Mouse (Mus musculus): ENCODE measurements around the gene Gdpd1. TPM values are rescaled to one million over a fixed set of nuclear protein-coding genes. Genes with fewer than 3 reads are reported as not detected.
"Not testable (repeated sequence)": the region's sequence is repeated elsewhere in the genome, so short reads cannot be mapped to it uniquely, and the experiment has no call there.

Gdpd1 gene
- total RNA-seq (2021) = 10 to 100 TPM; 41.9 to 44.7 TPM

- DNase-seq (ENCODE audit: low spot score in 2 of 2) = peak; percentile 87 to 92
- intact Hi-C loops (cut with DNase I) = no loop called here
Observed at GRCm38 (mm10) chr11:87073866-87074440, at the start of gene Gdpd1. TSS of gene Gdpd1 (minus strand) at chr11:87074062.

GRCm38 (mm10) chr11:87121864-87122263 is 48.0 kb upstream of the Gdpd1 start:
- intact Hi-C loops (cut with DNase I) = no loop called here
- DNase-seq (ENCODE audit: low spot score in 2 of 2) = no peak

- no peak for DNase-seq (ENCODE audit: low spot score in 2 of 2)
- intact Hi-C loops (cut with DNase I) = no loop called here
Observed at GRCm38 (mm10) chr11:87110172-87110909, 36.5 kb upstream of the Gdpd1 start.

- intact Hi-C loops (cut with DNase I) = loop anchor here (1.0 kb wide), 1 partner anchor 17 kb away; no protein-coding TSS in a partner anchor
- DNase-seq (ENCODE audit: low spot score in 2 of 2) = peak in 1 of 2 experiments; percentile 27
Observed at GRCm38 (mm10) chr11:87109519-87110171, 35.8 kb upstream of the Gdpd1 start.

- intact Hi-C loops (cut with DNase I) = loop anchor here (1.0 kb wide), 1 partner anchor 17 kb away; no protein-coding TSS in a partner anchor
- peak; percentile 95 to 96 for DNase-seq (ENCODE audit: low spot score in 2 of 2)
Observed at GRCm38 (mm10) chr11:87108755-87109518, 35.1 kb upstream of the Gdpd1 start, which contains the start of gene Ska2. TSS of gene Ska2 (plus strand) at chr11:87109234.

- intact Hi-C loops (cut with DNase I) = no loop called here
- DNase-seq (ENCODE audit: low spot score in 2 of 2) = no peak
Observed at GRCm38 (mm10) chr11:87108409-87108754, 34.5 kb upstream of the Gdpd1 start, which contains the start of gene Prr11. TSS of gene Prr11 (minus strand) at chr11:87108708.

GRCm38 (mm10) chr11:87087142-87087541 is 13.3 kb upstream of the Gdpd1 start:
- intact Hi-C loops (cut with DNase I) = no loop called here
- no peak for DNase-seq (ENCODE audit: low spot score in 2 of 2)

- peak; percentile 77 to 78 for DNase-seq (ENCODE audit: low spot score in 2 of 2)
- intact Hi-C loops (cut with DNase I) = no loop called here
Observed at GRCm38 (mm10) chr11:87086290-87086984, 12.6 kb upstream of the Gdpd1 start, which contains the start of gene Smg8. TSS of gene Smg8 (minus strand) at chr11:87086774.

GRCm38 (mm10) chr11:87085461-87085860 is 11.6 kb upstream of the Gdpd1 start:
- intact Hi-C loops (cut with DNase I) = no loop called here
- no peak for DNase-seq (ENCODE audit: low spot score in 2 of 2)

- intact Hi-C loops (cut with DNase I) = no loop called here
- no peak for DNase-seq (ENCODE audit: low spot score in 2 of 2)
Observed at GRCm38 (mm10) chr11:87083712-87084111, 9.8 kb upstream of the Gdpd1 start.

GRCm38 (mm10) chr11:87073343-87073865 is 458 bp downstream of the Gdpd1 start:
- DNase-seq (ENCODE audit: low spot score in 2 of 2) = peak; percentile 74 to 77
- intact Hi-C loops (cut with DNase I) = no loop called here

- no peak for DNase-seq (ENCODE audit: low spot score in 2 of 2)
- intact Hi-C loops (cut with DNase I) = no loop called here
Observed at GRCm38 (mm10) chr11:87062087-87062486, 11.8 kb downstream of the Gdpd1 start.

- intact Hi-C loops (cut with DNase I) = no loop called here
- DNase-seq (ENCODE audit: low spot score in 2 of 2) = no peak
Observed at GRCm38 (mm10) chr11:87060410-87060809, 13.5 kb downstream of the Gdpd1 start.

GRCm38 (mm10) chr11:87056286-87056685 is 17.6 kb downstream of the Gdpd1 start:
- no peak for DNase-seq (ENCODE audit: low spot score in 2 of 2)
- intact Hi-C loops (cut with DNase I) = no loop called here

GRCm38 (mm10) chr11:87048900-87049299 is 25.0 kb downstream of the Gdpd1 start:
- intact Hi-C loops (cut with DNase I); DNase-seq (ENCODE audit: low spot score in 2 of 2): not testable (repeated sequence)

- no peak for DNase-seq (ENCODE audit: low spot score in 2 of 2)
- intact Hi-C loops (cut with DNase I) = no loop called here
Observed at GRCm38 (mm10) chr11:87046968-87047367, 26.9 kb downstream of the Gdpd1 start.

- intact Hi-C loops (cut with DNase I) = no loop called here
- no peak for DNase-seq (ENCODE audit: low spot score in 2 of 2)
Observed at GRCm38 (mm10) chr11:87043052-87043451, 30.8 kb downstream of the Gdpd1 start.

GRCm38 (mm10) chr11:87039307-87039963 is 34.4 kb downstream of the Gdpd1 start:
- intact Hi-C loops (cut with DNase I) = no loop called here
- no peak for DNase-seq (ENCODE audit: low spot score in 2 of 2)
